Mouse (Mus musculus): ENCODE measurements around the gene Gm47996. TPM values are rescaled to one million over a fixed set of nuclear protein-coding genes. Genes with fewer than 3 reads are reported as not detected.
"Not testable (repeated sequence)": the region's sequence is repeated elsewhere in the genome, so short reads cannot be mapped to it uniquely, and the experiment has no call there.

Gene Gm47996
- polyA plus RNA-seq (2012; rRNA removed) = 0.61 TPM in 1 of 2 replicates, not detected in the other

DNA sequence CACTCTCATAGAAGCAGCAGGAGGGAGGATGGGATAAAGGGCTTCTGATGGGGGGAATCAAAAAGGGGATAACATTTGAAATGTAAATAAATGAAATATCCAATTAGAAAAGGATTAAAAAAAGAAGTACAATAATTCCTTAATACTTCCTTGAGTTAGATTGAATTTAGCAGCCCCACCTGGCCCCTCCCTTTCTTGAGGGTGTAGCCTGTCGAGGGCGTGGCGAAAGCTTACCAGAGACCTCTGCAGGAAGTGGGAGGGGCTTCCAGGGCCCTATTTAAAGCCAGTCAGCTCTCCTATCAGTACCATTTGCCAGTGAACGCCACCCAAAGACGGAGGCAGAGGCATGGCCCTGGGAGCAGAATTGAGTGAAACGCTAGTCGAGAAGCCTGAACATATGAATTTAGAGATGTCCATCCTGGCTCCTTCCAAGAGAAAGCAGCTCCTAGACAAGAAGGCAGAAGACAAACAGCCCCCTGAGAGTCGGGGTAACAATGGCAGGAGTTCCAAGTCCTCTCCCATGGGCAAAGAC, at the start of gene Gm47996:
Gene Gm47996, plus strand, starts transcription at position 308 of the 532 bp plus-strand sequence.
- WGBS = 81% methylated on average over 5 of the region's 8 CpGs

DNA sequence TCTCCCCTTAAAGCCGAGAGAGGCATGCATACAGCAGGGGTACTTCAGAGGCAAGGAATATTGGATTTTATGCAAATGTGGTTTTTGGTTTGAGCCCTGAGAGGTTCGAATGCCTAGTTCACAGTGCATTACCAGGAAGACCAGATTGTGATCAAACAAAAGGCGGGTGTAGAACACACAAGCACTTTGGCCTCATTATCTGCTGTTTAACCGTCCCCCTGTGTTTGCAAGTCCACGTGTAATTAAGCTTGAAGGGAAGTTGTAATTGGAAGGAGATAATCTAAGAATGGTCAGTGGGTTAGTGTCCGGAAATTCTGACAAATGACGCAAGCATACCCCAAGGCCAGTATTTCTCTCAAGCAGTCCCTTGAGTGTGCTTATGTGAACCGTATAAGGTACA, 43.9 kb upstream of the Gm47996 start:
- no peaks in the 10 kb centered on the region for H3K4me1 ChIP-seq (ENCODE audit: control insufficient read depth, insufficient read depth, insufficient read length)
- DNase-seq (ENCODE audit: low read depth in 1 of 2, low spot score in 2 of 2) = no peak
- H3K27ac ChIP-seq (ENCODE audit: insufficient read depth, low read length) = no peak overlapping the region
- TF ChIP-seq CTCF (IDR thresholded peaks at IDR 0.05; ENCODE audit: extremely low read depth, insufficient read depth, insufficient read length, insufficient replicate concordance) = no peak
- TF ChIP-seq POLR2A (IDR thresholded peaks at IDR 0.05; ENCODE audit: low read depth, low read length) = no peak
- no peak overlapping the region for H3K4me3 ChIP-seq (ENCODE audit: extremely low read depth, insufficient read depth, insufficient read length)
- 76% methylated on average over 8 of the region's 8 CpGs for WGBS
- no peaks in the 10 kb centered on the region for H3K36me3 ChIP-seq (ENCODE audit: control insufficient read depth, insufficient read depth, low read length)
- no peaks in the 10 kb centered on the region for H3K27me3 ChIP-seq (ENCODE audit: control insufficient read depth, insufficient read depth, low read length)

More for the DNA sequence above, at the start of gene Gm47996:
- not testable (repeated sequence) for H3K4me1 ChIP-seq (ENCODE audit: control insufficient read depth, insufficient read depth, insufficient read length); H3K27ac ChIP-seq (ENCODE audit: insufficient read depth, low read length); H3K4me3 ChIP-seq (ENCODE audit: extremely low read depth, insufficient read depth, insufficient read length); DNase-seq (ENCODE audit: low read depth in 1 of 2, low spot score in 2 of 2); H3K27me3 ChIP-seq (ENCODE audit: control insufficient read depth, insufficient read depth, low read length); H3K36me3 ChIP-seq (ENCODE audit: control insufficient read depth, insufficient read depth, low read length)

DNA sequence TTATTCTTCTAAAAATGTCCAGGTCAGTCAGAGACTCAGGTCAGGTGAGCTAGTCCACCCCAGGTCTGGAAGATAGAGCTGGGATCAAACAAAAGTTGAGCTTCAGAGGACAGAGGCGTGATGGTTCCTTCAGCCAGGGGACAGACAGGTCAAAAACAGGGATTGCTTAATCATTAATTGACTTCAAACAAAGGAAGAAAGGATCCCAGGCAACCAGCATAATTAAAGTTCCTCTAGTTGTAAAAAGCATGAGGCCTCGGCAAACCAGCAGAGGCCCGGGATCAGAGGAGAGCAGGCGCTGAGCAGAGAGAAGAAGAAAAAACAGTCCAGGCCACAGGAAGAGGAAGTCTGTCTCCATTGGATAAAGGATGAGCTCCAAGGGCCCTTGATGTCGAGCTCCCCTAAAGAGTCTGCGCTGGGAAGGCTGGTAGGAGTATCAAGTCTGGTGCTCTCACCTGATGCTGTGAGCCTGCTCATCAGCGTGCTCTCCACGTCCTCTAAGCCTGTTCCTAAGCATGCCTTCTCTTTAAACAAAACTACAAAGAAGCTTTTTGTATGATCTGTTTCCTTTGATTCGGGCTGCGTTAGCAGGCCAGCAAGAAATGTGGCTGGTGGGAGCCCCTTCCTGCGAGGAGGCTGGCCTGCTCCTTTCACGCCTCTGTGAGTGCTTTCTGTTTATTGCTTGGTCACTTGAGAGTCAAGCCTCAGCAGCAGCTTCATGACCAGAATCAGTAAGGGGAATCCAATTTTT, 42.5 kb upstream of the Gm47996 start:
- H3K27ac ChIP-seq (ENCODE audit: insufficient read depth, low read length) = no peak overlapping the region
- no peaks in the 10 kb centered on the region for H3K36me3 ChIP-seq (ENCODE audit: control insufficient read depth, insufficient read depth, low read length)
- no peak for DNase-seq (ENCODE audit: low read depth in 1 of 2, low spot score in 2 of 2)
- no peak overlapping the region for H3K4me3 ChIP-seq (ENCODE audit: extremely low read depth, insufficient read depth, insufficient read length)
- WGBS = 58% methylated on average over 12 of the region's 12 CpGs
- H3K27me3 ChIP-seq (ENCODE audit: control insufficient read depth, insufficient read depth, low read length) = no peaks in the 10 kb centered on the region
- no peaks in the 10 kb centered on the region for H3K4me1 ChIP-seq (ENCODE audit: control insufficient read depth, insufficient read depth, insufficient read length)
- no peak for TF ChIP-seq POLR2A (IDR thresholded peaks at IDR 0.05; ENCODE audit: low read depth, low read length)

DNA sequence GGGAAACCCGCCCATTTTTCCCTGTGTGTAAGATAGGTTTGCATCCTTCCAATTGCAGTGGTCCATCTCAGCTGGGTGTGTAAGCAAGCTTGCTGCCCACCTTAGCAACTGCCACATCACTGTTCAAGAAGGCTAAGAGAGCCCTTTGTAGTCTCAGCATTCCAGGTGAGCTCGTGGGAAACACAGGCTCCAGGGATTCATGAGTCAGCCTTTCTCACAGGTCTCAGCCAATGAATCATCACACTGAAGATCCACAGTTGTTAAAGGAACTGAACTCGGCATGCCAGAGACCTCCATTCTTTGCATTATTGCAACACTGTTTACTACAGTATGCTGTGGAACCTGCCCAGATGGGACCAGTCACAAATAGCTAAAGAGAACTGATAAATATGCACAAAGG, 41.3 kb upstream of the Gm47996 start:
- no peak for TF ChIP-seq CTCF (IDR thresholded peaks at IDR 0.05; ENCODE audit: extremely low read depth, insufficient read depth, insufficient read length, insufficient replicate concordance)
- TF ChIP-seq POLR2A (IDR thresholded peaks at IDR 0.05; ENCODE audit: low read depth, low read length) = no peak
- WGBS = 84% methylated on average over 3 of the region's 3 CpGs
- Histone ChIP-seq H3K27me3 (ENCODE audit: control insufficient read depth, insufficient read depth, low read length) (no peaks in the 10 kb centered on the region), H3K27ac (ENCODE audit: insufficient read depth, low read length) (no peak overlapping the region), H3K36me3 (ENCODE audit: control insufficient read depth, insufficient read depth, low read length) (no peaks in the 10 kb centered on the region), H3K4me3 (ENCODE audit: extremely low read depth, insufficient read depth, insufficient read length) (no peak overlapping the region), H3K4me1 (ENCODE audit: control insufficient read depth, insufficient read depth, insufficient read length) (no peaks in the 10 kb centered on the region)
- DNase-seq (ENCODE audit: low read depth in 1 of 2, low spot score in 2 of 2) = no peak

DNA sequence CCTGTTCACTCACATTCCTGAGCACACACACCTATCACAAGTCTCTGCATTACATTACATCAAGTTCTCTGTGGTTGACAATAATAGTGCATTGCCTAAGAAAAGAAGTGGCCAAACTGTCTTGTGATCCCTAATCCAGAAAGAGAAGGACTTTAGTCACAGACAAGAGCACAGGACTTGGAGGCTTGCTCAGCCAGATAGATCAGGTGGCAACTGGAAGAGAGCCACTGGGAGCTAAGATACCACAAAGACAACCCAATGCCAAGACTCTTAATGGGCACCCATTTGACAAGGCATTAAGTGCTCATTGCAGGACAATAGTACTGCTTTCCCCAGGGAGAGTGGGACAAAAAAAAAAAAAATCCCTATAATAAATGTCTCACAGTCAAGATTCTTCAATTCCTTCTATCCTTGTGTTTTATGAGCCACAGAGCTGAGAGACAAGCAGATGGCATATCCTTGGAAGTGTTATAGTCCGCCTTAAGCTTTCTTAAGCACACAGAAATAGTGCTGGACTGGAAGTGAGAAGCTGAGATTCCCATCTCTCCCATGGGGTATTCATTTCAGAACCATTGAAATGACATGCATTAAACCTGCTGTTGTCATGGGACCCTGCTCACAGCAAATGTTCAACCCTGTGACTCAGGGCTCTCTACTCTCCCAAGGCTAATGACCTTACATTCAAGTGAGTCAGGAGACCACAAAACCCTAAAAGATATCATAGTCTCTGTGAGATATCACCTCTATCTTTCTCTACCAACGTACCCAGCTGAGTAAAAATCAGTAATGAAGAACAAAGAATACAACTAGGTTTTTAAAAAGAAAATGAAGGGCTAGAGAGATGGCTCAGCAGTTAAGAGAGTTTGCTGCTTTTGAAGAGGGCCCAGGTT, 38.1 kb upstream of the Gm47996 start:
- Histone ChIP-seq H3K27ac (ENCODE audit: insufficient read depth, low read length) (no peak overlapping the region), H3K4me3 (ENCODE audit: extremely low read depth, insufficient read depth, insufficient read length) (no peak overlapping the region), H3K36me3 (ENCODE audit: control insufficient read depth, insufficient read depth, low read length) (no peaks in the 10 kb centered on the region), H3K4me1 (ENCODE audit: control insufficient read depth, insufficient read depth, insufficient read length) (no peaks in the 10 kb centered on the region), H3K27me3 (ENCODE audit: control insufficient read depth, insufficient read depth, low read length) (no peaks in the 10 kb centered on the region)
- no peak for TF ChIP-seq CTCF (IDR thresholded peaks at IDR 0.05; ENCODE audit: extremely low read depth, insufficient read depth, insufficient read length, insufficient replicate concordance)
- no peak for TF ChIP-seq POLR2A (IDR thresholded peaks at IDR 0.05; ENCODE audit: low read depth, low read length)
- 86% methylated on average over 2 of the region's 2 CpGs for WGBS
- no peak for DNase-seq (ENCODE audit: low read depth in 1 of 2, low spot score in 2 of 2)

DNA sequence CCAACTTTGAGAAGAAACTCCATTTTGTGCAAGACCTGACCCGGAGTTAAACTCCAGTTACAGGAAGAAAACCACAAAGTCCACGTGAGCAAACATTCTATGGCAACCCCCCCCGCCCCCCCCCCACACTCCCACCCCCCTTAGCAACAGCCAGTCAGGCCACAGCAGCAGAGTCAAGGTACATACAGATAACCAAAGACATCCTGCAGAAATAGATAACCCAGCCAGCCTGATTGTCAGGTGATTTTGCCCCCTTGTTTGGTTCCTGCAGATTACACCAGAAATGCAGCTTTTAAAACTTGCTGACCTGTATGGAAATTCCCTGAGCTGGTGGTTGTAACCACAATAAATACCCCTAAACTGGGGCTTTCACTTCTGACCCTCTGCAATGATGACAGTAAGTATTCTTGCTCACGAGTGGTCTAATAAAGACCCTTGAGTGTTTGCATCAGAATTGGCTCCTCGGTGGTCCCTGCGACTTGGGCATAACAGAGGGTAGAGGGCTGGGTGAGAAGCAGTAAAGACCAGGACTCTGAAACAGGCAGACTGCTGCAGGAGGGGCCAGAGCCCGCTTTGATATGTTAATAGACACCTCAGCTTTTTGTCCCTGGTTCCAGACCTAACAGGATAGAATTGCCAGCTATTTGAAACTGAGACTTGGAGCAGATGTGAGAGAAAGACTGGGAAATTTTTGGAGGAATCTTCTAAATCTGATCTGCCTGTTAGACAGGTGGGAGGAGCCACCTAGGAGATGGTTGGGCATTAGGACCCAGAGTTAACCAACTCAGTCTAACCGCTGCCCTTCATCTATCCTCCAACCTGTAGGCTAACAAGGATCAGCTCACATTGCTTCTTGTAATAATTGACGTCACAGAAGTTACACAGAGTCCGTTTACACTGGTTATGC, 32.6 kb upstream of the Gm47996 start:
- Histone ChIP-seq H3K4me1 (ENCODE audit: control insufficient read depth, insufficient read depth, insufficient read length) (no peaks in the 10 kb centered on the region), H3K36me3 (ENCODE audit: control insufficient read depth, insufficient read depth, low read length) (no peaks in the 10 kb centered on the region), H3K27me3 (ENCODE audit: control insufficient read depth, insufficient read depth, low read length) (no peaks in the 10 kb centered on the region), H3K27ac (ENCODE audit: insufficient read depth, low read length) (0 out of 2 replicates have a peak overlapping the region, but pooled peaks have one; percentile 1), H3K4me3 (ENCODE audit: extremely low read depth, insufficient read depth, insufficient read length) (peak overlapping the region; percentile 11)
- DNase-seq (ENCODE audit: low read depth in 1 of 2, low spot score in 2 of 2) = peak; percentile 11 to 37
- WGBS = 30% methylated on average over 10 of the region's 10 CpGs
- no peak for TF ChIP-seq POLR2A (IDR thresholded peaks at IDR 0.05; ENCODE audit: low read depth, low read length)
- TF ChIP-seq CTCF (IDR thresholded peaks at IDR 0.05; ENCODE audit: extremely low read depth, insufficient read depth, insufficient read length, insufficient replicate concordance) = no peak

Data from spleen, adult 2 months (tissue).